Mouse (Mus musculus): ENCODE results near the gene Fam71e1.

DNA sequence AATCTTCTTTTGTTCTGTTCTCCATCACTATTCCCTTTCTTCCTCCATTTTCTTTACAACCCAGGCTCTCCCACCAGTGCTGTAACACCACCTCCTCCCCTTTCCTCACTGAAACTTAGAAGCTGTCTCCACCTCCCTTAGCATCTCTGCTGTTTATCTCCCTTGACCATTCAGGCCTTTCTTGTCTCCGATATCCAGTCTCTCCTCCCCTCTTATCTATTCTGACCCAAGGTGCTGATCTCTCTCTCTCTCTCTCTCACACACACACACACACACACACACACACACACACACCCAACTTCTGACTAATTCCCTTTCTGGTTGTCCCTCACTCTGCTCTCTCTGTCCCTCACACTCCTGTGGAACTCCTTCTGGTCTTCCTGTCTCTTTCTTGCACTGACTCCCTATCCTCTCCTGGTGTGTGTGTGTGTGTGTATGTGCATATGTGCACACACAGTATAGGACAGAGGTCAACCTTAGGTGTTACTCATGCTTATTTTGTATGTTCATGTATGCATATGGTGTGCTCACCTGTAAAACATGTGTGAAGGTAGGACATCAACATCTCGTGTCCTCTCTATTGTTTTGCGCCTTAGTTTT, 13.4 kb upstream of the Fam71e1 start:
- TF ChIP-seq POLR2A (IDR thresholded peaks at IDR 0.05; ENCODE audit: control insufficient read depth, extremely low read depth, insufficient read depth, low read length, poor library complexity) (no peak), CTCF (IDR thresholded peaks at IDR 0.05; ENCODE audit: borderline replicate concordance, control insufficient read depth, extremely low read depth, insufficient read depth, low read length, poor library complexity) (no peak)
